20 mouse cellular contexts compared by ENCODE assay signal in genomic region chr1:184117586-184117985, GRCm38 (mm10).
DNase-seq lines count a peak whose midpoint lies in the region; ATAC-seq lines count a peak whose summit lies in the region.
"Had no signal": no experiment of that assay in that cellular context is flagged by ENCODE, and none has a peak within 500 bp of the region (broad histone marks: within the 10 kb centered on the region; RNA-seq: fewer than 3 reads in every experiment).

No protein-coding gene starts in this region.

- ATAC-seq in heart, embryonic 11.5 days (replicated peaks; ENCODE audit: insufficient number of reproducible peaks, low FRiP score, low TSS enrichment) = no peak
- no peak for ATAC-seq in erythroblast, adult 5-6 weeks (replicated peaks; ENCODE audit: low FRiP score, poor library complexity, severe bottlenecking)
- ATAC-seq in inflammation-experienced regulatory T-cells, adult 6 months = no peak
- ATAC-seq: forebrain, embryonic 13.5 days; hindbrain, postnatal 0 days; liver, embryonic 12.5 days; midbrain, embryonic 13.5 days had no signal

- no peak overlapping the region for H3K27ac ChIP-seq in heart, embryonic 11.5 days (ENCODE audit: low read depth, low read length)
- H3K27ac ChIP-seq: embryonic facial prominence, embryonic 12.5 days; forebrain, embryonic 13.5 days; hindbrain, postnatal 0 days; kidney, postnatal 0 days; liver, embryonic 12.5 days; midbrain, embryonic 13.5 days had no signal

- H3K9me3 ChIP-seq in heart, embryonic 11.5 days (replicated peaks; ENCODE audit: control insufficient read depth, low read length) = no peaks in the 10 kb centered on the region
- H3K9me3 ChIP-seq: embryonic facial prominence, embryonic 12.5 days; forebrain, embryonic 13.5 days; liver, embryonic 12.5 days; midbrain, embryonic 13.5 days had no signal

- WGBS in heart, embryonic 11.5 days (ENCODE audit: insufficient replicate concordance) = 76% methylated on average over 7 of the region's 7 CpGs

- intact Hi-C loops in heart, postnatal 14 days (cut with DNase I) = no loop called here

- no peak overlapping the region for H3K9ac ChIP-seq in heart, embryonic 11.5 days (ENCODE audit: low read depth, low read length)
- H3K9ac ChIP-seq: embryonic facial prominence, embryonic 12.5 days; forebrain, embryonic 13.5 days; liver, embryonic 12.5 days; midbrain, embryonic 13.5 days had no signal

- H3K4me3 ChIP-seq in heart, embryonic 11.5 days (ENCODE audit: low read depth, low read length) = no peak overlapping the region
- H3K4me3 ChIP-seq: embryonic facial prominence, embryonic 12.5 days; forebrain, embryonic 13.5 days; liver, embryonic 12.5 days; midbrain, embryonic 13.5 days had no signal

- H3K4me2 ChIP-seq in heart, embryonic 11.5 days = no peak overlapping the region
- H3K4me2 ChIP-seq: embryonic facial prominence, embryonic 12.5 days; forebrain, embryonic 13.5 days; liver, embryonic 12.5 days; midbrain, embryonic 13.5 days had no signal

- H3K36me3 ChIP-seq in heart, embryonic 11.5 days (ENCODE audit: control insufficient read depth, insufficient read depth, low read length) = no peaks in the 10 kb centered on the region
- H3K36me3 ChIP-seq: embryonic facial prominence, embryonic 12.5 days; G1E; liver, embryonic 12.5 days; midbrain, embryonic 13.5 days had no signal

- H3K4me1 ChIP-seq in heart, embryonic 11.5 days (ENCODE audit: control insufficient read depth, insufficient read depth, low read length) = no peaks in the 10 kb centered on the region
- H3K4me1 ChIP-seq: forebrain, embryonic 13.5 days; liver, embryonic 12.5 days; midbrain, embryonic 13.5 days had no signal

- peak; percentile 88 for DNase-seq in heart, adult 11 months
- DNase-seq in forelimb bud, embryonic 11.5 days (ENCODE audit: low read depth, low spot score) = peak; percentile 5
- DNase-seq in heart, postnatal 14 days = peak; percentile 22 to 27
- DNase-seq in thymus, postnatal 0 days (ENCODE audit: low spot score) = peak; percentile 53
- DNase-seq in adrenal gland, postnatal 4 days (ENCODE audit: low spot score in 2 of 2) = no peak
- DNase-seq: adrenal gland, postnatal 10 days; B cell, adult 2 months; cerebellum, adult 9-11 months; lung, postnatal 36 days; right cerebral cortex, postnatal 14 days had no signal

- no peaks in the 10 kb centered on the region for H3K27me3 ChIP-seq in heart, embryonic 11.5 days (ENCODE audit: control insufficient read depth, insufficient read depth, low read length)
- H3K27me3 ChIP-seq: embryonic facial prominence, embryonic 12.5 days; forebrain, embryonic 13.5 days; liver, embryonic 12.5 days; midbrain, embryonic 13.5 days had no signal

Comparison
In these comparisons a context has a peak if more than half of its experiments do, and no peak if none do; other contexts are left out.
1. DNase-seq: peak in heart, adult 11 months (single experiment), forelimb bud, embryonic 11.5 days (single experiment), heart, postnatal 14 days (2 of 2) and thymus, postnatal 0 days (single experiment); none in adrenal gland, postnatal 4 days (0 of 2).